Mouse (Mus musculus) limb, embryonic 12.5 days (tissue): ENCODE measurements around the gene Pmvk. TPM values are rescaled to one million over a fixed set of nuclear protein-coding genes. Genes with fewer than 3 reads are reported as not detected.

ENCODE experiments used
- ATAC-seq: fragments of 200-750 bp; cut with Nextera tagmentation; 2 replicates; pipeline ENCODE4 v1.8.0; 2017; ENCODE audit warnings: low read depth, moderate TSS enrichment; ENCODE audit not compliant: insufficient number of reproducible peaks, insufficient read depth, low FRiP score, low TSS enrichment
- H3K27ac ChIP-seq: fragments of 300-500 bp; sonication (generic); 2 replicates; pipeline ENCODE4 v1.5.1; 2016; ENCODE audit warnings: mild to moderate bottlenecking, moderate library complexity
- H3K27me3 ChIP-seq: fragments of 300-500 bp; sonication (generic); 2 replicates; pipeline ENCODE4 v1.6.1; 2016; ENCODE audit warnings: mild to moderate bottlenecking, moderate library complexity
- H3K36me3 ChIP-seq: fragments of 300-500 bp; sonication (generic); 2 replicates; pipeline ENCODE4 v1.6.1; 2016; ENCODE audit warnings: mild to moderate bottlenecking, moderate library complexity
- H3K4me1 ChIP-seq: fragments of 300-500 bp; sonication (generic); replicated peaks from 2 replicates; pipeline ENCODE4 v1.6.1; 2016
- H3K4me2 ChIP-seq: fragments of 300-500 bp; sonication (generic); 2 replicates; pipeline ENCODE4 v1.6.1; 2016; ENCODE audit warnings: mild to moderate bottlenecking, moderate library complexity
- H3K4me3 ChIP-seq: fragments of 300-500 bp; sonication (generic); replicated peaks from 2 replicates; pipeline ENCODE4 v1.5.1; 2016; ENCODE audit warnings: mild to moderate bottlenecking
- H3K9ac ChIP-seq: fragments of 300-500 bp; sonication (generic); replicated peaks from 2 replicates; pipeline ENCODE4 v1.6.1; 2016; ENCODE audit warnings: mild to moderate bottlenecking, moderate library complexity
- H3K9me3 ChIP-seq: fragments of 300-500 bp; sonication (generic); 2 replicates; pipeline ENCODE4 v1.6.1; 2016; ENCODE audit warnings: mild to moderate bottlenecking, moderate library complexity
- WGBS: fragments of 180-500 bp; shearing (Covaris S2); methylation state at CpG from one replicate; pipeline ENCODE4 v1.1.7; 2016; 5-methylcytosine and 5-hydroxymethylcytosine counted together
- polyA plus RNA-seq: library from polyadenylated mRNA; unstranded; fragments of >200 nt; fragmentation: Nextera tagmentation; extraction: Ambion mirVana; gene quantifications from 2 replicates; pipeline ENCODE4 v1.2.1, GENCODE M21; 2016

Gene Pmvk
- 53.4 and 55.1 TPM in 2 replicates for polyA plus RNA-seq

DNA sequence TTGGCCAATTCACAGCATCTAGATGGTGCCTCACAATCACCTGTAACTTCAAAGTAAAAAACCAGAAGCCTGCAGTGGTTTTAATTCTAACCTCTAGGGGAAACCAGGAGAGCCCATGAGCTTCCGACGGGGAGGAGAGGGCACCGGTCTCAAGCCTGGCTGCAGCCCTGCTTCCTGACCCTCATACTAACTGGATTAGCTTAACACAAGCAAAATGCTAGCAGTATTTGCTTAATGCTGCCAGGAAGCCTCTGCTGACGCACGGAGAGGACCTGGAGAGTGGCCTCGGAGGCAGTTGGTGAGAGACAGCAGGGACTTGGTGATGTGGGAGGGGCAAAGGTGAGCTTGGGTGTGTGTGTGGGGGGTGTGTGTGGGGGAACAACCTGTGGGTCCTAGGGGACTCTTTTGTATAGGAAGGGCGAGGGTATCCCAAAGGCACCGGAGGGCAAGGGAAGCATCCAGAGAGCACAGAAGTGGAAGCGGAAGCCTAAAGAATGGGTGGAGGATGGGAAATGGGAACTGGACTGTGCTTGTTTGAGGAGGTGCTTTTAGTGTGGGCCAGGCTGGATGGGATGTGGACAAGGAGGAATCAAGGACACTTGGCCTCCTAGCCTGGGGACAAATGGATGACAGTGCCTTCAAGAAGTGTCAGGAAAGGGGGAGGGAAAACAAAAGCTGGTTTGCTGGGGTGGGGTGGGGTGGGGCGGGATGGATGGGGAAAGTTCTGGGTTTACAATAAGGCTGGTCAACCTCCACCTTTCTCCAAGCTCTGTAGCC is at the start of gene Pmvk:
TSS of gene Pmvk (plus strand) at position 141 of the 777 bp plus-strand sequence.
- Histone ChIP-seq H3K27me3 (no peaks in the 10 kb centered on the region), H3K4me2 (no peak within 1 kb of the TSS), H3K9ac (no peak within 1 kb of the TSS), H3K9me3 (no peaks in the 10 kb centered on the region), H3K4me3 (no peak within 1 kb of the TSS), H3K27ac (no peak within 1 kb of the TSS), H3K4me1 (peaks cover 28% of the 10 kb centered on the region), H3K36me3 (no peaks in the 10 kb centered on the region)
- WGBS: 60% methylated on average over 10 of the region's 10 CpGs
- ATAC-seq: no peak

DNA sequence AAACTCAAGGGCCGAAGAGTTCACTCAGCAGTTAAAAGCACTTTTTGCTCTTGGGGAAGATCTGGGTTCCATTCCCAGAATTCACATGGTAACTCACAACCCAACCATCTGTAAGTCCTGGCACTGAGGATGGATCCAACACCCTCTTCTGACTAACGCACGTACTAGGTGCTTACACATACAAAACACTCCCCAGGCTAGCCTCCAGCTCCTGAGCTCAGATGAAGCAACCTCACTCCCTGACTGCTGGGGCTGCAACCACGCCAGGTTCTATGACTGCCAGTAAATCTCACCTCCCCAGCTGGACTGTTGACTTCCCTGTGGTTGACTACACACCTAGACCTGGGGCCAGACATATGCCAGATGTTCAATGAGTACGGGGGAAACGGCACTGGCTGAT is 47.5 kb upstream of the Pmvk start:
- ATAC-seq: no peak
- Histone ChIP-seq H3K4me1 (peaks cover 6% of the 10 kb centered on the region), H3K4me3 (no peak overlapping the region), H3K9ac (no peak overlapping the region), H3K4me2 (no peak overlapping the region), H3K27ac (no peak overlapping the region), H3K27me3 (no peaks in the 10 kb centered on the region), H3K36me3 (peaks cover 54% of the 10 kb centered on the region), H3K9me3 (no peaks in the 10 kb centered on the region)
- WGBS: 86% methylated on average over 6 of the region's 6 CpGs

DNA sequence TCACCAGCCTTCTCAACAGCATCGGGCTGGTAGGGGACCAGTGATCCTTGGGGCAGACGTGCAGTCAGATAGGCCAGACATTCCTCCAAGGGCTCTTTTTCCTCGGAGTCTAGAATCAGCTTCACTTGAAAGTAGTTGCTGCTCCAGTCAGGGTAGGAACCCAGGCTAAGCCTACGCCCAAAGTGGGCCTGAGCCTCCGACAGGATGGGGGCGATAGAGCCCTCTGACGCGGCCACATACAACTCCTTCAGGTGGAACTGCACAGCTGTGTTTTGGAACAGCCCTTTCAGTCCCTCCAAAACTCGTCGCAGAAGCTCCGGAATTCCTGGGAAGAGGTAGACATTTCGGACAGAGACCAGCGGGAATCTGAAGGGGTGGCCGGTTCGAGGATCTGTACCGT is 45.9 kb upstream of the Pmvk start:
- 58% methylated on average over 16 of the region's 16 CpGs for WGBS
- Histone ChIP-seq H3K4me1 (peaks cover 6% of the 10 kb centered on the region), H3K9me3 (no peaks in the 10 kb centered on the region), H3K27ac (no peak overlapping the region), H3K27me3 (no peaks in the 10 kb centered on the region), H3K4me2 (no peak overlapping the region), H3K4me3 (no peak overlapping the region), H3K36me3 (peaks cover 44% of the 10 kb centered on the region), H3K9ac (no peak overlapping the region; the same call in 1 of the 2 replicates)
- ATAC-seq: no peak

DNA sequence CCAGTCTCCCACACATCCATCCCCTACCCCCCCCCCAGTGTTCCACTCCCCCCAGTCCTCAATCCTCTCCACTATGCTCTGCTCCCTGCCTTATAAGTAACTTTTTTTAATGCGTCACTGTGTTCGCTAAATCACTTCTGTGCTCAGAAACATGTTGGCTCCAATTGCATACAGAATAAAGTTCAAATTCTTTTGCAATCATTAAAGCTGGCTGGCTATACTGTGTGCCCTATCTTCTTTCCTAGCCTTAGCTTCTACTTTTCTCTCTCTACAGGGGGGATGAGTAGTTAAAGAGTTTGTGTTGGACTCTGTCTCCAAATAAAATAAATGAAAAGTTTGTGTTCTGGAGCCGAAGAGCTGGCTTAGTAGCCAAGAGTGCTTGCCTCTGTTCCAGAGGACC is 44.6 kb upstream of the Pmvk start:
- no peak overlapping the region for H3K4me2 ChIP-seq
- no peak overlapping the region for H3K9ac ChIP-seq
- whole genome bisulfite sequencing: 95% methylated on average over 3 of the region's 3 CpGs

DNA sequence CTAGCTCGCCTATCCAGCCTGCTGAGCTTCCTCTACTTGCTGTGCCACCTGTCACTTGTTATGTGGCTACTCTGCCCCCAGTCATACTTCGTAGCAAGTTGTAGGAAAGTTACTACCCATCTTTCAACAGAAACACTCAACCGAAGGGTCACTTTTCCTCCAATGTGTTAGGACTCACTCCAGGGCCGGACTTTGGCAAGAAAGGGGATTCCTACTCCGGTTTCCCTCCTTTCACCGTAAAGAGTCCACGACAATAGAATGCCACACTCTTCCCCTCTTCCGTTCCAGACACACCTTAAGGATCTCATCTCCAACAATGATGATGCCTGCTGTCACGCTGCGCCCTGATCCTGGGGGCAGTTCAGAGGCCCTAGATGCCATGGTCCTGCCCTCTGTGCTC is 43.5 kb upstream of the Pmvk start:
- no peaks in the 10 kb centered on the region for H3K9me3 ChIP-seq
- H3K27me3 ChIP-seq: no peaks in the 10 kb centered on the region
- peak overlapping the region; percentile 68 for H3K4me2 ChIP-seq
- no peak overlapping the region for H3K27ac ChIP-seq
- peaks cover 49% of the 10 kb centered on the region for H3K36me3 ChIP-seq
- H3K9ac ChIP-seq: peak overlapping the region; percentile 53
- ATAC-seq: no peak
- peak overlapping the region; percentile 55 for H3K4me3 ChIP-seq
- WGBS: 78% methylated on average over 10 of the region's 10 CpGs
- peaks cover 6% of the 10 kb centered on the region for H3K4me1 ChIP-seq

More for the DNA sequence above, 44.6 kb upstream of the Pmvk start:
- no peaks in the 10 kb centered on the region for H3K9me3 ChIP-seq
- H3K27ac ChIP-seq: no peak overlapping the region
- H3K4me1 ChIP-seq: peaks cover 6% of the 10 kb centered on the region
- ATAC-seq: no peak
- H3K4me3 ChIP-seq: no peak overlapping the region
- peaks cover 43% of the 10 kb centered on the region for H3K36me3 ChIP-seq
- H3K27me3 ChIP-seq: no peaks in the 10 kb centered on the region

DNA sequence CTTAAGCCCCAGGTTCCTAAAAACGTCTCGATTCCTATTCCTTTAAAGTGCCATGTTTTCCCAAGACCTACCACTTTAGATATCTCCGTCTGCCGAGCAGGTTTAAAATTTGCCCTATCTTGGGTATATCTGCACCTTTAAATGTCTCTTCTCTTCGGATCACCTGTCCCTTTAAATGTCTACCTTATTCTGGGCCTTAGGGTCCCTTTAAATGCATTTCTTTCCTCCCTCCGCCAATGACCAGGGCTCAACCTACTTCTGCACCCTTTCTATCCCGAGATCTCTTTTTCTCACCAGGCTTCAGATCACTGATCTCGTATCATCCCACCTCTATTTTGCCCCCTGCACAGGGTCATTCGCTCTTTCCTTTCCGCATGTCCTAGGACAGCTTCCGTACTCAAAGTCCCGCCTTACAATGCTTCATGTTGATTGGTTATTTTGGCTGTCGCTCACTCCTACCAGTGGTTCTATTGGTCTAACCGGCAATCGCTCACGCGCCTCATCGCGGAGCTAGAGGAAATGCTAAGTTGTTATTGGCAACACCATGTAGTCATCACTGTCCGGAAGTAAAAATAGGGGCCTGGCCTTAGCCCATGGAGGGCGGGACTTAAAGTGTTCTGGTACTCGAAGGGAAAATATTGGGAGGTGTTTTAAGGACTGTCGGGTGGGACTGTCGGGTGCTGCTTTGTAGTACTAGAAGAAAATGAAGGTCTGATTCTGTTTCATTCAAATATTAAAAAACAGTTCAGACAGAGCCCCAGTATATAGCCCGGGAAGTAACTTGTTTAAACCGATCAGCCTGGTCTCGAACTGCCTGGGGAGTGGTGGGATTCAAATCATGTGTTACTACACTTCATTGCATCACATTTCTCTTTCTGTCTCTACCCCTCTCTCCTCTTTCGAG is 42.6 kb upstream of the Pmvk start, which contains the start of gene Flad1:
TSS of gene Flad1 (minus strand) at position 381 of the 904 bp plus-strand sequence.
- peak; percentile 99 for ATAC-seq
- Histone ChIP-seq H3K4me1 (peaks cover 13% of the 10 kb centered on the region), H3K36me3 (peaks cover 56% of the 10 kb centered on the region), H3K27me3 (no peaks in the 10 kb centered on the region), H3K9me3 (no peaks in the 10 kb centered on the region), H3K4me3 (peak within 1 kb of the TSS; percentile 55), H3K9ac (peak within 1 kb of the TSS; percentile 53), H3K27ac (peak within 1 kb of the TSS; percentile 45; the same call in 1 of the 2 replicates), H3K4me2 (peak within 1 kb of the TSS; percentile 68)
- 8% methylated on average over 28 of the region's 28 CpGs for WGBS

DNA sequence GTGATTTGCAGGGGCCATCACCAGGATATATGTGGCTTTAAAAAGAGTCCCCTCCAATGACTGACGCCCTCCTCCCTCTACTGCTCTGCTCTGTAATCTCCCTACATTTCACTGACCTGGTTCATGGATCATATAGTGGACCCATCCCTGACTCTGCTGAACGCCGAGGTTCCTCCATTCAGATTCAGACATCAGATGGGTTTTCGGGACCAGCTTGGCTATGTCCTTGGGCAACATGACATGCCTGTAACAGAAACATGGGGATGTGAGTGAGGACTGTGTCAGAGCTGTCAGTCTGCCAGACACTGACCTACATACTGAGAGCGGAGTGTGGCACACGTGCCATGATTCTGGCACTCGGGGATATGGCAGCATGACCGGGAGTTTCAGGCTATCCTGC is 38.2 kb upstream of the Pmvk start:
- H3K4me2 ChIP-seq: peak overlapping the region; percentile 80
- 0 out of 2 replicates have a peak overlapping the region, but pooled peaks have one; percentile 60 for H3K4me3 ChIP-seq

DNA sequence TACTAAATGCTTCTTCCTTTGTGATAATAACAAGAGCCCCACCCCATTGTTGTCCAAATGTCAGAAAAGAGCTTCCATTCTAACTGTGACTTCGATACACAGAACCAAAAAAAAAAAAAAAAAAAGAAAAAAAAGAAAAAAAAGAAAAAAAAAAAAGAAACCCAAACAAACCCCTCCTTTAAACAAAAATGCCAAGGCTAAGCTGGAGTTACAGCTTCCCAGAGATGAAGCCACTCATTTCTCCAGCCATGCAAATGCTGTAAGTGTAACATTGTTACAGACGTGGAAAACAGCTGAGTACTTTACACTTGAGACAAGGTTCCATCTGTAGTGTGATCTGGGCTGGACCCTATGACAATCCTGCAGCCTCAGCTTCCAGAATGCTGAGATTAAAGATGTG is 37.2 kb upstream of the Pmvk start:
- H3K27ac ChIP-seq: peak overlapping the region; percentile 97
- ATAC-seq: no peak
- 38% methylated on average over 2 of the region's 2 CpGs for WGBS

More for the DNA sequence above, 38.2 kb upstream of the Pmvk start:
- Histone ChIP-seq H3K4me1 (peaks cover 27% of the 10 kb centered on the region), H3K27ac (no peak overlapping the region), H3K27me3 (no peaks in the 10 kb centered on the region), H3K9me3 (no peaks in the 10 kb centered on the region), H3K36me3 (peaks cover 36% of the 10 kb centered on the region), H3K9ac (no peak overlapping the region)
- 98% methylated on average over 8 of the region's 8 CpGs for WGBS
- ATAC-seq: no peak

DNA sequence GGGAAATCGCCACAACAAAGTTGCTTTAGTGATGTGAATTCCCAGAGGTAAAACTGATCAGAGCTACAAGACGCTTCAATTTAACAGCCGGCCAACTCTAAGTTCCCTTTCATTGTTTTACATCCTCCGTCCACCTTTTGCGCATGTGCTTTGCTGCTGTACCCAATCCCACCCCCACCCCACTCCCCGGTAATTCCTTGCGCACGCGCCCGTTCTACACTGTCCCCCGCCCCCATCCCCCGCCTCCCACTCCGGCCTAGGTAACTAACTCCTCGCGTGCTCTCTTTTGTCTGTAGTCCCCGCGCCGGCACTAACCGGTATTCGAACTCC is 36.5 kb upstream of the Pmvk start:
- peak overlapping the region; percentile 97 for H3K27ac ChIP-seq
- peak overlapping the region; percentile 66 for H3K9ac ChIP-seq
- WGBS: 0% methylated on average over 20 of the region's 20 CpGs
- H3K36me3 ChIP-seq: peaks cover 39% of the 10 kb centered on the region
- peaks cover 42% of the 10 kb centered on the region for H3K4me1 ChIP-seq
- H3K4me2 ChIP-seq: peak overlapping the region; percentile 80
- peak; percentile 53 for ATAC-seq
- no peaks in the 10 kb centered on the region for H3K27me3 ChIP-seq
- H3K4me3 ChIP-seq: peak overlapping the region; percentile 60
- no peaks in the 10 kb centered on the region for H3K9me3 ChIP-seq

More for the DNA sequence above, 37.2 kb upstream of the Pmvk start:
- Histone ChIP-seq H3K4me1 (peaks cover 35% of the 10 kb centered on the region), H3K4me3 (peak overlapping the region; percentile 60), H3K9ac (peak overlapping the region; percentile 66), H3K4me2 (peak overlapping the region; percentile 80), H3K36me3 (peaks cover 36% of the 10 kb centered on the region), H3K9me3 (no peaks in the 10 kb centered on the region), H3K27me3 (no peaks in the 10 kb centered on the region)

DNA sequence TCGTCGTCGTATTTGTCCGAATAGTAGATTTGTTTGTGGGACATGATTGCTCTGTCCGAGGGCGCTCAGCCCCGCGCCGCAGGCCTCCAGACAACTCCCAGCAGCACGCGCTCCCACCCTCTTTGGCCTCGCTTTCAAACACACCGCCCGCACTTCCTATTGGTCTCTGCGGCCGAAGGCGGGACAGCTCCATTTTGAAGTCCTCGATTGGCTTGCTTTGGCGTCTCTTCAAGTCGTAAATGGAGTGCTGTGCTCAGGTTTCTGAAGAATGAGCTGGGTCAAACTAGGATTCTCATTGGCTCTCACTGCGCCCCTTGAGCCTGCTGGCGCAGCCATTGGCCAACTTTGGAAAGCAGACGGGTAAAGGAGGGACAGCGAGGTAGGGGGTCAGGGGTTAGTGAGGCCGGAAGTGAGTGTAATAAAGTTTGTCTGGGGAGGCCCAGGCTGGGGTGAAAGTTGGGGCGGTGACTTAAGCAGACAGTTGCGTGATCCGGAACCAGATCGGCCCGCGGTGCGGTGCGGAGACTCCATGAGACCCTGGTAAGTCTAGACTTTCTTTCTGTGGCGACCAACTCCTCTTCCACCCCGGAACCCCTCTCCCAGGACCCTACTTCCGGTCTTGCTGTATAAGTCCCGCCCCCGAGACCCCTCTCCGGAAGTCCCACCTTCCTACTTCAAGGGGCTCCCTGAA is 36.0 kb upstream of the Pmvk start, which contains the start of the genes Cks1b and Shc1:
TSS of gene Cks1b (minus strand) at position 214 of the 691 bp plus-strand sequence.
TSS of gene Shc1 (plus strand) at position 274 of the 691 bp plus-strand sequence.
- H3K4me1 ChIP-seq: peaks cover 47% of the 10 kb centered on the region
- H3K4me3 ChIP-seq: peak within 1 kb of the TSS; percentile 60
- no peaks in the 10 kb centered on the region for H3K9me3 ChIP-seq
- peak within 1 kb of the TSS; percentile 80 for H3K4me2 ChIP-seq
- peak within 1 kb of the TSS; percentile 97 for H3K27ac ChIP-seq
- ATAC-seq: peak; percentile 95
- peak within 1 kb of the TSS; percentile 66 for H3K9ac ChIP-seq
- H3K27me3 ChIP-seq: no peaks in the 10 kb centered on the region
- under 1% methylated on average over 39 of the region's 39 CpGs for WGBS
- H3K36me3 ChIP-seq: peaks cover 40% of the 10 kb centered on the region
